Mouse (Mus musculus): ENCODE data around the gene Plppr4. TPM values are rescaled to one million over a fixed set of nuclear protein-coding genes. Genes with fewer than 3 reads are reported as not detected.

Plppr4 gene
- polyA plus RNA-seq, 2 experiments, result 0.43 to 0.67 TPM

GRCm38 (mm10) chr3:117358981-117359628, 1.6 kb downstream of the Plppr4 start:
- H3K4me1 ChIP-seq (ENCODE audit: control insufficient read depth, insufficient read depth, low read length), result peaks cover 6% of the 10 kb centered on the region; the same call in 1 of the 2 replicates
- no peak overlapping the region for H3K27ac ChIP-seq (replicated peaks; ENCODE audit: low read depth, low read length)
- ATAC-seq (ENCODE audit: low FRiP score, low read depth) (no peak), DNase-seq (ENCODE audit: low spot score) (no peak)
- no peaks in the 10 kb centered on the region for H3K27me3 ChIP-seq (ENCODE audit: control insufficient read depth, insufficient read depth, low read length)
- peak overlapping the region; percentile 85 for H3K4me2 ChIP-seq (replicated peaks; ENCODE audit: low read depth, low read length, severe bottlenecking)
- no peak overlapping the region for H3K9ac ChIP-seq (ENCODE audit: low read depth, low read length, severe bottlenecking)
- H3K4me3 ChIP-seq (replicated peaks; ENCODE audit: low read length), result 0 out of 2 replicates have a peak overlapping the region, but pooled peaks have one; percentile 45
- H3K36me3 ChIP-seq (ENCODE audit: control insufficient read depth, insufficient read depth, low read length), result no peaks in the 10 kb centered on the region
- no peaks in the 10 kb centered on the region for H3K9me3 ChIP-seq (ENCODE audit: control insufficient read depth, low read length)
- TF ChIP-seq POLR2A (IDR thresholded peaks at IDR 0.05; ENCODE audit: borderline replicate concordance, extremely low read depth, insufficient read depth, insufficient read length), result no peak
- 82% methylated on average over 5 of the region's 5 CpGs for WGBS

GRCm38 (mm10) chr3:117357367-117357766, 3.3 kb downstream of the Plppr4 start:
- no peak overlapping the region for H3K27ac ChIP-seq (replicated peaks; ENCODE audit: low read depth, low read length)
- 85% methylated on average over 3 of the region's 3 CpGs for WGBS
- H3K27me3 ChIP-seq (ENCODE audit: control insufficient read depth, insufficient read depth, low read length), result no peaks in the 10 kb centered on the region
- ATAC-seq (ENCODE audit: low FRiP score, low read depth) (no peak), DNase-seq (ENCODE audit: low spot score) (no peak)
- no peak overlapping the region for H3K4me3 ChIP-seq (replicated peaks; ENCODE audit: low read length)
- H3K4me1 ChIP-seq (ENCODE audit: control insufficient read depth, insufficient read depth, low read length), result peaks cover 6% of the 10 kb centered on the region; the same call in 1 of the 2 replicates
- TF ChIP-seq POLR2A (IDR thresholded peaks at IDR 0.05; ENCODE audit: borderline replicate concordance, extremely low read depth, insufficient read depth, insufficient read length), result no peak
- no peak overlapping the region for H3K9ac ChIP-seq (ENCODE audit: low read depth, low read length, severe bottlenecking)
- no peak overlapping the region for H3K4me2 ChIP-seq (replicated peaks; ENCODE audit: low read depth, low read length, severe bottlenecking)
- no peaks in the 10 kb centered on the region for H3K9me3 ChIP-seq (ENCODE audit: control insufficient read depth, low read length)
- H3K36me3 ChIP-seq (ENCODE audit: control insufficient read depth, insufficient read depth, low read length), result no peaks in the 10 kb centered on the region

- no peak overlapping the region for H3K4me2 ChIP-seq (replicated peaks; ENCODE audit: low read depth, low read length, severe bottlenecking)
- no peaks in the 10 kb centered on the region for H3K9me3 ChIP-seq (ENCODE audit: control insufficient read depth, low read length)
- H3K27ac ChIP-seq (replicated peaks; ENCODE audit: low read depth, low read length), result no peak overlapping the region
- no peak overlapping the region for H3K9ac ChIP-seq (ENCODE audit: low read depth, low read length, severe bottlenecking)
- no peak for TF ChIP-seq POLR2A (IDR thresholded peaks at IDR 0.05; ENCODE audit: borderline replicate concordance, extremely low read depth, insufficient read depth, insufficient read length)
- no peaks in the 10 kb centered on the region for H3K36me3 ChIP-seq (ENCODE audit: control insufficient read depth, insufficient read depth, low read length)
- WGBS, result 80% methylated on average over 2 of the region's 2 CpGs
- ATAC-seq (ENCODE audit: low FRiP score, low read depth) (no peak), DNase-seq (ENCODE audit: low spot score) (no peak)
- H3K4me3 ChIP-seq (replicated peaks; ENCODE audit: low read length), result no peak overlapping the region
- H3K27me3 ChIP-seq (ENCODE audit: control insufficient read depth, insufficient read depth, low read length), result no peaks in the 10 kb centered on the region
- no peaks in the 10 kb centered on the region for H3K4me1 ChIP-seq (ENCODE audit: control insufficient read depth, insufficient read depth, low read length)
These were observed 6.7 kb downstream of the Plppr4 start for GRCm38 (mm10) chr3:117353940-117354339.

GRCm38 (mm10) chr3:117346351-117346750, 14.3 kb downstream of the Plppr4 start:
- Histone ChIP-seq H3K4me3 (replicated peaks; ENCODE audit: low read length) (no peak overlapping the region), H3K9me3 (ENCODE audit: control insufficient read depth, low read length) (no peaks in the 10 kb centered on the region), H3K27me3 (ENCODE audit: control insufficient read depth, insufficient read depth, low read length) (no peaks in the 10 kb centered on the region), H3K36me3 (ENCODE audit: control insufficient read depth, insufficient read depth, low read length) (no peaks in the 10 kb centered on the region), H3K9ac (ENCODE audit: low read depth, low read length, severe bottlenecking) (no peak overlapping the region), H3K27ac (replicated peaks; ENCODE audit: low read depth, low read length) (no peak overlapping the region), H3K4me2 (replicated peaks; ENCODE audit: low read depth, low read length, severe bottlenecking) (no peak overlapping the region), H3K4me1 (ENCODE audit: control insufficient read depth, insufficient read depth, low read length) (no peaks in the 10 kb centered on the region)
- WGBS, result 84% methylated on average over 1 of the region's 1 CpGs
- no peak for TF ChIP-seq POLR2A (IDR thresholded peaks at IDR 0.05; ENCODE audit: borderline replicate concordance, extremely low read depth, insufficient read depth, insufficient read length)
- ATAC-seq (ENCODE audit: low FRiP score, low read depth) (no peak), DNase-seq (ENCODE audit: low spot score) (no peak)

GRCm38 (mm10) chr3:117331502-117331901, 29.2 kb downstream of the Plppr4 start:
- H3K4me1 ChIP-seq (ENCODE audit: control insufficient read depth, insufficient read depth, low read length), result no peaks in the 10 kb centered on the region
- DNase-seq (ENCODE audit: low spot score) (no peak), ATAC-seq (ENCODE audit: low FRiP score, low read depth) (no peak)
- TF ChIP-seq POLR2A (IDR thresholded peaks at IDR 0.05; ENCODE audit: borderline replicate concordance, extremely low read depth, insufficient read depth, insufficient read length), result no peak
- no peak overlapping the region for H3K4me3 ChIP-seq (replicated peaks; ENCODE audit: low read length)
- H3K36me3 ChIP-seq (ENCODE audit: control insufficient read depth, insufficient read depth, low read length), result no peaks in the 10 kb centered on the region
- no peaks in the 10 kb centered on the region for H3K27me3 ChIP-seq (ENCODE audit: control insufficient read depth, insufficient read depth, low read length)
- no peak overlapping the region for H3K9ac ChIP-seq (ENCODE audit: low read depth, low read length, severe bottlenecking)
- no peak overlapping the region for H3K4me2 ChIP-seq (replicated peaks; ENCODE audit: low read depth, low read length, severe bottlenecking)
- H3K9me3 ChIP-seq (ENCODE audit: control insufficient read depth, low read length), result no peaks in the 10 kb centered on the region
- H3K27ac ChIP-seq (replicated peaks; ENCODE audit: low read depth, low read length), result no peak overlapping the region
- WGBS, result 84% methylated on average over 10 of the region's 10 CpGs
